Mouse (Mus musculus): ENCODE results near the gene Taf5l. TPM values are rescaled to one million over a fixed set of nuclear protein-coding genes. Genes with fewer than 3 reads are reported as not detected.
"Not testable (repeated sequence)": the region's sequence is repeated elsewhere in the genome, so short reads cannot be mapped to it uniquely, and the experiment has no call there.

Taf5l gene
- polyA plus RNA-seq, 1 experiment = 31.1 TPM

DNA sequence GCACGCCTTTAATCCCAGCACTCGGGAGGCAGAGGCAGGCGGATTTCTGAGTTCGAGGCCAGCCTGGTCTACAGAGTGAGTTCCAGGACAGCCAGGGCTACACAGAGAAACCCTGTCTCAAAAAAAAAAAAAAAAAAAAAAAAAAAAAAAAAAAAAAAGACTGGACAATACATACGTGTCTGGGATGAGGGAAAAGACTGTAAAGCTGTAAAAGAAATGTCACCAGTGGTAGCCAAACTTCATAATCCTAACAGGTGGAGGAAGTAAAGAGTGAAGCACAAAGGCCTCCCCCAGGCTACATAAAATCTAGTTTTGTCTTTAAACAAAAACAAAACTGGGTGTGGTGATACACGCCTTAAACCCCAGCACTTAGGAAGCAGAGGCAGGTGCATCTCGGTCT lies 6.9 kb downstream of the Taf5l start:
- DNase-seq (ENCODE audit: low spot score) = not testable (repeated sequence)

GRCm38 (mm10) chr8:124011989-124012586 lies 9.1 kb downstream of the Taf5l start:
- no peak for DNase-seq (ENCODE audit: low spot score)

GRCm38 (mm10) chr8:124011580-124011979 lies 9.6 kb downstream of the Taf5l start:
- no peak for DNase-seq (ENCODE audit: low spot score)

GRCm38 (mm10) chr8:124007829-124008228 lies 13.4 kb downstream of the Taf5l start:
- DNase-seq (ENCODE audit: low spot score) = no peak

DNA sequence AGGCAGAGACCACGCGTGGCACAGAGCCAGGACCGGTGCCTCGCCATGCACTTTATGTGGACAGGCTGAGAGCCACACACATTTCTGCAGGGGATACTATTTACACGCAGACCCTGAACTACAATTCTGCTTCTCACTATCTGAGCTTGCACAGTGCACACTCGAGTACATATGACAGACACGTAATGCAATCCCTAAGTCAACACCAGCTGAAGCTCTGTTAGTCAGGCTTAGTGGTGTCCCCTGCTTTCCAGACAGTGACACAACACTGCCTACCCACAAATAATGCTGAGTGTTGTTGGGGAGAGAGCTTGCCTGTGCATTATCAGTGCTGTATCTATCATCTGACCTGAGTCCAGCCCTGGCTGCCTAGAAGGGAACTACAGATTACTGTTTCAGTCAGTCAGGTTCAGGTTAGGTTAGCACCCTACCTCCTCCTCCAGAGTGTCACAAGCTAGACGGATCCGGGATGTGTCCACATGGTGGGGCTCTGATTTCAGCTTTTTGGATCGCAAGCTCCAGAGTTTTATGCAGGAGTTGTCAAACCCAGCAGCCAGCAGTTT lies 18.6 kb downstream of the Taf5l start:
- DNase-seq (ENCODE audit: low spot score) = no peak

GRCm38 (mm10) chr8:123999568-123999967 lies 21.6 kb downstream of the Taf5l start:
- no peak for DNase-seq (ENCODE audit: low spot score)

GRCm38 (mm10) chr8:123993997-123994396 lies 27.2 kb downstream of the Taf5l start:
- DNase-seq (ENCODE audit: low spot score) = no peak

DNA sequence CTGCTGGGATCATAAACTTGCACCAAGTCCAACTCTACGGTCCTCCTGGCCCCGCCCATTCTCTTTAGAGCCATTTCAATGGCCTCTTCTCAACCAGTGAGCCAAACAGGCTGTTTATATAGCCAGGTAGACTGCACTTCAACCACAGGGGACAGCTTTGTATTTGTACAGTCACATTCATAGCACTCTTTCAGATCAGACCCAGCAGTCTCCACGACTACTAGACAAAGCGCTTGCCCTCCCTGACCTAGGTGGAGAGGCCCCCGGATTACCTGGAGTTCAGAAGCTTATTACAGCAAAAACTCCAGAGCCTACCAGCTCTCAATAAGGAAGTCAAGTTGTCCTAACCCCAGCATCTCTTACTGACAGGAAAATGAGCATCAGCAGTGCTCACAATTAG lies 27.6 kb downstream of the Taf5l start:
- DNase-seq (ENCODE audit: low spot score) = no peak

DNA sequence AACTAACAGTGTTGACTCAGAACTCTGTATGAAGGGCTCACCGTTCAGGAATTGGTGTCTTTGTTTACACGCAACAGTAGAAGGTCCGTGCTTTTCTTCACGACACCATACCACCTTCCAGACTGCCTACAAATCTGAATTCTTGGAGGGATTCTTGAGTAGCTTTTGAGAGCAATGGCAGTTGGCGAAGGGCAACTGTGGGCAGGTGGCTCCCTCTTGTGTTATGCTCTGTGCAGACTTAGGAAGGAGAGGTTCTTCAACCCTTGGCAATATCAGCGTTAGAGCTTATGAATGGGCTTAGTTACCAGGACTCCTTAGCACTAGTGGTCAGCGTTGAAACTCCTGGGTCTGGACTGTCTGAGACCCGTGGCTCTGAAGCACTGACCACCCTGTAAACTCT lies 28.6 kb downstream of the Taf5l start:
- no peak for DNase-seq (ENCODE audit: low spot score)

GRCm38 (mm10) chr8:123990277-123991049 lies 30.7 kb downstream of the Taf5l start:
- DNase-seq (ENCODE audit: low spot score) = no peak

GRCm38 (mm10) chr8:123989128-123989527 lies 32.1 kb downstream of the Taf5l start:
- DNase-seq (ENCODE audit: low spot score) = no peak

GRCm38 (mm10) chr8:123988605-123989038 lies 32.6 kb downstream of the Taf5l start:
- no peak for DNase-seq (ENCODE audit: low spot score)

DNA sequence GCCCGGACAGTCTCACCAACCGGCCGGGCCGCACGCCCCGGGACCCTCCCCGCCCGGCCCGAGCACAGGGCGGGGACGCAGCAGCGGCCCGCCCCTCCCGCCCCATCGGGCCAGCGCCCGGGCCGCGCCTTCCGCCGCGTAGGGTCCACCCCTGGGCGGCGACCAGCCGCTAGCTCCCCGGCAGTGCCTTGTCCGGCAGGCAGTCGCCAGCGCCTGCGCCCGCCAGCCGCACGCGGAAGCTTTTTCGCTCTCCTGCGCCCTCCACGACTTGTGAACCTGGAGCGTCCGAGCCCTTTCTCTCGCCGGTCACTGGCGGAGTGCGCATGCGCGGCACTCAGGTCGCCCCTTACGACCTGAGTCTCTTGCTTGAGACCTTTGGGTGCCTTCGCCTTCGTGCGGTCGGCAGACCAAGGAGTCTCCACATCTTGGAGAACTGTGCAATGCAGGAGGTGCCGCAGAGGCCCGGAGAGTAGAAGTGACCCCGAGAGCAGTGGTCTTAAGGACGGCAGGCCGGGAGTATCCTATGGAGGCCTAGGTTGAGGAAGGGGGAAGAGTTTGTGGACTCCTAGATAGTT lies 38.3 kb downstream of the Taf5l start, which contains the start of gene Abcb10:
TSS of gene Abcb10 (minus strand) at position 297 of the 575 bp plus-strand sequence.
- peak; percentile 95 for DNase-seq (ENCODE audit: low spot score)

DNA sequence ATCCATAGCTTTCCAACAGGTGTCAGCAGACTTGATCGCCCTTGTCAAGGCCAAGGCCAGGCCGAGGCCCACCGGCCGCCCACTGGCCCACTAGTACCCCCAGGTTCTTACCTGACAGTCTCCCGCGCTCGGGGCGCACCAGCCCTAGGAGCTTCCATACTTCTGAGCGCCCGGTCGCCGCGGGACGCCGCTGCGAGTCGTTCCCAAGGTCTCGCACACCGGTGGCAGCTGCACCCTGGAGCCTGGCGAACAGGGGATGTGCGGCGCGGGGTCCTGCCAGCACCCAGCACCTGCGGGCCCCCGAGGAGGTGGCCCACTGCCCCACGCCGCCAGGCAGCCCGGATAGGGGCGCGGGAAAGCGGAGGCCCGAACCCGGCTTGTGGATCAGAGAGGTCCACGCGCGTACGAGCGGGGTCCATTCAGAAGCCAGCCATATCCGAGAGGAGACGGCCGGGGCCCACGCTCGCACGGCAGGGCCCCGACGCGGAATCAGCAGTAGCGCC lies 38.9 kb downstream of the Taf5l start:
- no peak for DNase-seq (ENCODE audit: low spot score)

DNA sequence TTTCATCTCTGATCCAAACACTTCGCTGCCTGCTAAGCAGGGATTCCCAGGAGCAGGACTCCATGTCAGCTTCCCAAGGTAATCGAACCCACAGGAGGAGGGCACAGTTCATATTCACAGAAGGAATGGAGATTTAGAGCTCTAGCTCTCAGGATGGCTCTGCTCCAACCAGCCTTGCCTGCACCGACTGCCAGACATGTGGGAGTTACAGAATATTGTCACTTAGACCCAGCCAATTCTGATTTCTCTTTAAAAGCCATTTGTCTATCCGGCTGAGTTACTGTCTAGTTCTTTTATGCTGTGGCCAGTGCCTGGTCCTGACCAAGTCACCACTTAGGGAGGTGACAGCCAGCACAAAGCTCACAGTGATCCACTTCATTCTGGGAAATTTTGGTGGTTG lies 39.5 kb downstream of the Taf5l start:
- no peak for DNase-seq (ENCODE audit: low spot score)

DNA sequence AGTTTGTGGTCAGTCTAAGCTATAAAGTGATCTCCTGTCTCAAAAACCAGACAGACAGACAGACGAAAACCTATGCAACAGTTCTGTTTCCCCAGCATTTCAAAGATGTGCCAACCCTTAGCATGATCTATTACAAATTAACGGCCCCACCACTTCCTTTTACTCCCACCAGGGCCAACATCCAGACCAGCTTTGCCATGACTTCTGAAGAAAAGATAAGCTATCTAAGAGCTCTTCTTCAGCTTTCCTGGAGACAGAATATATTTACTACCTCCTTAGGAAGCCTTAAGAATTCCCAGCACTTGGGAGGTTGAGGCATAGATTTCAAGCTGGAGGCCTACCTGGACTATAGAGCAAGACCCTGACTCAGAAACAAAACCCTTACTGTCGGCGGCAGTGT lies 41.0 kb downstream of the Taf5l start:
- no peak for DNase-seq (ENCODE audit: low spot score)

DNA sequence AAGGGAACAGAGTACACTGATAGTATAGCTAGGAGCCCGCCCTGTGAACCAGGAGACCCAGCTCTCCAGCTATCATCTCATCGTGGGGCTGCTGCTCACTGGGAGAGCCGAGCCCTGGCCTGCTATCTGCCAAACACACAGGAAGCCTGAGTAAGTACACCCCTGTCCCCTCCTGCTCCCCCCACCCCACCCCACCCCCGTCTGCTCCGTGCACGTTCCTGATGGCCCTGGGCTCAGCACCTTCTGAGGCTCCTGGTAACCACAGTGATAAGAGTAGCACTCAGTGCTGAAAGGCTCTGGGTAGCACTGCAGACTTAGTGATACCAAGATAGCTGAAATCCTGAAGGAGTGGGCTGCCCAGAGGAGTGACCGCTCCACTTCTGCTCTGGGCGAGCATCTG lies 42.3 kb downstream of the Taf5l start:
- DNase-seq (ENCODE audit: low spot score) = no peak

GRCm38 (mm10) chr8:123978166-123978838 lies 42.9 kb downstream of the Taf5l start:
- no peak for DNase-seq (ENCODE audit: low spot score)

DNA sequence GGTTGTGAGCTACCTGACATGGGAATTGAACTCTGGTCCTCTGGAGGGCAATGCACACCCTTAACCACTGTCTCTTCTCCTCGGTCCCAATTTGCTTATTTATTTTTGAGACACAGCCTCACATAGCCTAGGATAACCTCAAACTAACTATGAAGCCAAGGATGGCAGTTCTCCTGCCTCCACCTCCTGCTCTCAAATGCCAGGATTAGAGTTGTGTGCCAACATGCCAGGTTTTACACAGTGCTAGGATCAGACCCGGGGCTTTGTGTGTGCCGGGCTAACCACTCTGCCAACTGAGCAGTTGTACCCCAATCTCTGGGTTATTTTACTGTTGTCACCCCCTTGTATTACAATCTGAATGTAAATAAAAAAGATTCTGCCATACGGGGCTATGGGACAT lies 43.7 kb downstream of the Taf5l start:
- DNase-seq (ENCODE audit: low spot score) = no peak

DNA sequence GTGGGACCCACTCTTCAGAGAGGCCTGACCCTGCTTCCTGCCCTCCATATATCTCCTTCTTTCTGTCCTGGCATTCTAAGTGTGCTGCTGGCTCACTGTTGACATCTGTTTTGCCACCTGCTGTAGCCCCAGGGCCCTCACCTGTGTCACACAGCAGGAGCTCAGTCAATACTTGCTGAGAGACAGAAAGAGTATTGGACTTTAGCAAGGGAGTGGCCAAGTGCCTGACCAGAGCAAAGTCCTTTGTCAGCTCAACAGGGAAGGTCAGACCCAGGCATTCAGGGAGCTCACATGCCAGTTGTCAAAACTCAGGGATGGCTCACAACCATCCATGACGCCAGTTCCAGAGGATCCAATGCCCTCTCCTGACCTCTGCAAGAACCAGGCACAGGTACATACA lies 47.7 kb downstream of the Taf5l start:
- DNase-seq (ENCODE audit: low spot score) = no peak

GRCm38 (mm10) chr8:123966896-123967295 lies 54.3 kb downstream of the Taf5l start:
- no peak for DNase-seq (ENCODE audit: low spot score)

DNA sequence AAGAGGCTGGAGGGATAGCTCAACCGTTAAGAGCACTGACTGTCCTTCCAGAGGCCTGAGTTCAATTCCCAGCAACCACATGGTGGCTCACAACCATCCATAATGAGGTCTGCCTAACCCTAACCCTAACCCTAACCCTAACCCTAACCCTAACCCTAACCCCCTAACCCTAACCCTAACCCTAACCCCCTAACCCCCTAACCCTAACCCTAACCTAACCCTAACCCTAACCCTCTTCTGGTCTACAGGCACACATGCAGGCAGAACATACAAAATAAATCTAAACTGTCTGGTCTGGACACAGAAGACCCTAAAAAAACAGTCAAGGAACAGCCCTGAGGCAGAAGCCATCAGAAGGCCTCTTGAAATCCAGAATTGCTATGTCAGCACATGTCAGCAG lies 59.8 kb downstream of the Taf5l start:
- DNase-seq (ENCODE audit: low spot score) = no peak

Data from urinary bladder, adult 2 months (tissue).